Mouse (Mus musculus) testis, adult 10 weeks (tissue): ENCODE results near the gene Zfp638. TPM values are rescaled to one million over a fixed set of nuclear protein-coding genes. Genes with fewer than 3 reads are reported as not detected.

Source experiments
- polyA plus RNA-seq: library from polyadenylated mRNA; stranded (reverse); fragments of 350-450 nt; fragmentation: Illumina TruSeq; extraction: RNeasy Lipid Tissue Mini Kit (QIAGEN cat#74804); gene quantifications from one replicate; pipeline ENCODE4 v1.2.3, GENCODE M21; 2014; ENCODE audit warnings: low read depth, low replicate concordance

The Zfp638 gene
- 146 TPM for polyA plus RNA-seq

DNA sequence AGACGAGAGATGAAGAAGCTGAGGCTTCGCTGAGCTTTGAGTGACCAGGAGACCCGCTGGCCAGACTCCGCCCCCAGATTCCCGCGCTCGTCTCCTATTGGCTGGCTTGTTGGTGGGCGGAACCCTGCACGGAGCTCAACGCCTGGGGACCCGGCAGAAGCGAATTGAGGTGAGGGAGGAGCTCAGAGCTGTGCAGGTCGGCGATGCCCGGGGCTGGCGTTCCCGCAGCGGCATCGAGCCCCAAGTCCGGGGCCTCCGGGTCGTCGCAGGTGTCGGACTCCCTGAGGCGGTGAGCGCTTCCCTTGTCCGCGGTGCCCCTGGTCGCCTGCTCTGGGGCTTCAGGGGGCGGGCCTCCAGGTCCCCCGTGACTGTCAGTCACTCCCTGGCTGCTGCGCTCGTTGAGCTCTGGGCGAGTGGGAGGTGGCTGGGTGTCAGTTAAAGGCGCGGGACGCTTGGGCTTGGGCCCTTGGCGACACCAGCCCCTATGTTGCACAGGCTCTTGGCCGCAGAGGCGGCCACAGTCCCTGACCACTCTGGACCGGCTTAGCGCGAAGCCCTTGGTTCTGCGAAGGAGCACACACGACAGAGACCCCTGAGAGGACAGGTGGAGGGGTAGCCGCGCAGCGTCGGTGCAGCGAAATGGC, at the start of gene Zfp638:
TSS of gene Zfp638 (plus strand) at position 156 of the 644 bp plus-strand sequence.

DNA sequence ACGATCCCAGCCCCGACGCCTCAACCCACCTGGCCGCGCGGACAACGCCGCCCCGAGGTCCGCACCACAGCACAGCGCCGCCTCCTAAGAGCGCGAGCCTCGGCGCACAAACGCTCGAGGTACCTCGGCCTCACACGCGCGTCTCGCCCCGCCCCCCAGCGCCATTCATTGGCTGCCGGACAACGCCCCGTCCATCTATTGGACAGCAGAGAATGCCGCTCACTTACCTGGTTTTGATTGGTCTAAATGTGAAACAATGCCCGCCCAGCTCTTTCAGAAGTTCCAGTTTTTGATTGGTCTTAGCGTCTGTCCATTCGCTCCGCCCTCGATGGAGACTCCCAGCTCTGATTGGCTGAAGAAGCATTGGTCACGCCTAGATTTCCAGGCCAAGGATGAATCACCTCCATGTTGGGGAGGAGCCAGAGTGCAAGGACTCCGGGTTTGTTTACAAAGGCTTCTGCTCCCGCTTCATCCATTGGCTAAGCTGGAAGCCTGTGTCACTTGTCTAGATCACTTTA, 35.2 kb upstream of the Zfp638 start, which contains the start of gene Paip2b:
TSS of gene Paip2b (minus strand) at position 136 of the 518 bp plus-strand sequence.

DNA sequence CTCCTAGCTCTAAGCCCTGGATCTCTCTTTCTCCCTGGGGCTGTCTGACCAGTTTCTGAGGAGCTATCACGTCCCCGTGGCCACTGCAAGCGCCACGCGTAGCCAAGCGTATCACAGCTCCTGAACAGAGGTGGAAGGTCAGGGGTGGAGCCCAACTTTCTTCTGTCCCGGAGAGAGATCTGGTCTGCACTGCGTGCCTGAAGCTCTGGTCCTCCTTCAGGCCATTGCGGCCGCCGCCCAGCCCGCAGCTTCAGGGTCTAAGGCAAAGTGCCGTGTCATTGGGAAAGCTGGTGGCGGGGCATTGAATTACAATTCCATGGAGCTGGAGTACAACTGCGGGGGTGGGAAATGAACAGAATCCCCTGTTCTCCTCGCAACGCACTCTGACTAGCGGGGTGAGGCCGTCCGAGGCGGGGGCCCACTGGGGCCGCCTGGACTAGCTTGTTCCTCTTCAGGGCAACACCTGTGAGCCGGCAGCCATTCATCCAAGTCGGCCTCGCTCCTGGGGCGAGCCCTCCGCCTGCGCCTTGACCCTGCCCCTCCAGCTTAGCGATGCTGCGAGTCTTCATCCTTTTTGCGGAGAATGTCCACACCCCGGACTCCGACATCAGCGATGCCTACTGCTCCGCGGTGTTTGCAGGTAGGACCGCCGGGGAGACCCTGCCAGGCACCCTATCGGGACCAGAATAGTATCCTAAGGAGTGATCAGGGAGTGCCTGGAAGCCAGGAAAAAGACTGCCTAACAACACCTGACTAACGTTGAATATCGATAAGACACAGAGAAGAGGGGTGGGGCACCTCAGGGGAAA, 141.7 kb downstream of the Zfp638 start, which contains the start of gene Dysf:
TSS of gene Dysf (plus strand) at position 228 of the 809 bp plus-strand sequence.

Other genes with a start within 250 kb of the Zfp638 start
- gene Clec4f, start 210.9 kb upstream of the Zfp638 start, polyA plus RNA-seq, result not detected
- gene Cd207, start 189.3 kb upstream of the Zfp638 start, polyA plus RNA-seq, result not detected
- not detected for gene Vax2, start 155.8 kb upstream of the Zfp638 start, polyA plus RNA-seq
- 3.1 TPM for gene Atp6v1b1, start 124.1 kb upstream of the Zfp638 start, polyA plus RNA-seq
- gene Ankrd53, start 104.5 kb upstream of the Zfp638 start, polyA plus RNA-seq, result 15.4 TPM
- gene Tex261, start 91.3 kb upstream of the Zfp638 start, polyA plus RNA-seq, result 11.0 TPM
- gene Nagk, start 72.1 kb upstream of the Zfp638 start, polyA plus RNA-seq, result 18.6 TPM
- 54.5 TPM for gene Paip2b, start 35.4 kb upstream of the Zfp638 start, polyA plus RNA-seq
- 0.15 TPM for gene Dysf, start 141.5 kb downstream of the Zfp638 start, polyA plus RNA-seq